Mouse (Mus musculus) C2C12 (cell line): ENCODE measurements around the gene Proz. TPM values are rescaled to one million over a fixed set of nuclear protein-coding genes. Genes with fewer than 3 reads are reported as not detected.
"Not testable (repeated sequence)": the region's sequence is repeated elsewhere in the genome, so short reads cannot be mapped to it uniquely, and the experiment has no call there.

ENCODE experiments used
- H3K27me3 ChIP-seq: one replicate; pipeline ENCODE4 v1.6.1; 2011; ENCODE audit not compliant: control insufficient read depth, insufficient read depth, insufficient read length
- H3K36me3 ChIP-seq: one replicate; pipeline ENCODE4 v1.6.1; 2011; ENCODE audit not compliant: control insufficient read depth, insufficient read depth
- H3K4me3 ChIP-seq: one replicate; pipeline ENCODE4 v1.5.1; 2011; ENCODE audit warnings: mild to moderate bottlenecking, control low read depth; ENCODE audit not compliant: poor library complexity, insufficient read depth, severe bottlenecking
- H3K79me2 ChIP-seq: one replicate; pipeline ENCODE4 v1.6.1; 2011; ENCODE audit not compliant: control insufficient read depth, insufficient read depth
- H3K79me3 ChIP-seq: one replicate; pipeline ENCODE4 v1.6.1; 2011; ENCODE audit warnings: low read depth, control low read depth
- H3ac ChIP-seq: one replicate; pipeline ENCODE3; 2011; ENCODE audit warnings: low read depth; ENCODE audit not compliant: control insufficient read depth, insufficient read length
- CEBPB ChIP-seq: IDR thresholded peaks from one replicate; pipeline ENCODE4 v1.6.1; 2011; ENCODE audit warnings: low read depth, mild to moderate bottlenecking, control low read depth, moderate library complexity
- CTCF ChIP-seq: IDR thresholded peaks from one replicate; pipeline ENCODE4 v1.5.1; 2011; ENCODE audit not compliant: control insufficient read depth, insufficient read depth, insufficient read length
- FOSL1 ChIP-seq: IDR thresholded peaks from one replicate; pipeline ENCODE4 v1.8.0; 2011; ENCODE audit warnings: mild to moderate bottlenecking, low read length; ENCODE audit not compliant: poor library complexity, insufficient read depth, severe bottlenecking
- MAX ChIP-seq: IDR thresholded peaks from one replicate; pipeline ENCODE4 v1.6.1; 2011; ENCODE audit warnings: mild to moderate bottlenecking, control low read depth
- MYOD1 ChIP-seq: IDR thresholded peaks from one replicate; pipeline ENCODE4 v1.6.1; 2011; ENCODE audit warnings: low read depth; ENCODE audit not compliant: control insufficient read depth, insufficient read length
- MYOG ChIP-seq: IDR thresholded peaks from one replicate; pipeline ENCODE4 v1.6.1; 2011; ENCODE audit not compliant: control insufficient read depth, insufficient read length; ENCODE audit errors: extremely low read depth
- USF1 ChIP-seq: IDR thresholded peaks from one replicate; pipeline ENCODE4 v1.6.1; 2011; ENCODE audit warnings: low read depth, mild to moderate bottlenecking, control low read depth, moderate library complexity
- polyA plus RNA-seq: library from polyadenylated mRNA; unstranded; fragments of >200 nt; fragmentation: generic; extraction: Trizol; gene quantifications from one replicate; pipeline ENCODE4 v1.2.1, GENCODE M21; 2012; ENCODE audit warnings: missing spikeins

The Proz gene
- polyA plus RNA-seq, 1 experiment: 0.20 TPM

DNA sequence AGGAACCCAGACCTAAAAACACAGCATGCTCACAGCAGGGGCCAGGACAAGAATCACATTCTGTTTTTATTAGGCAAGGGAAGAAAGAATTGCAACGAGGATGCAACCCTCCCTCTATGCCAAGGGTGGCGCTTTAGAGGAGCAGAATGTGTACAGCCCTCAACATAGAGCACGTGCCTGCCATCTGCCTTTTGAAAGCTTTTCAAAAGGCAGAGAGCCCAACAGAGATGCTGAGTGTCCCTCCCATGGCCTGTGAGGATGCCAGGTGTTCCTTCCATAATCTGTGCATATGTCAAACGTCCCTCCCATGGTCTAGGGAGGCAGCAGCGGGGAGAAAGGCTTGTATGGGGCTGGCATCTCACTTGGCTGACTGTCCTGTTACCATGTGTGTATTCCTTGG is 13.1 kb upstream of the Proz start:
- Histone ChIP-seq H3K79me2 (no peaks in the 10 kb centered on the region), H3K4me3 (no peak overlapping the region), H3K36me3 (no peaks in the 10 kb centered on the region), H3K27me3 (peaks cover 54% of the 10 kb centered on the region), H3ac (no peak overlapping the region), H3K79me3 (no peaks in the 10 kb centered on the region)
- TF ChIP-seq CTCF: no peak
- no peak for TF ChIP-seq USF1
- no peak for TF ChIP-seq MYOG
- no peak for TF ChIP-seq MAX
- TF ChIP-seq MYOD1: no peak
- TF ChIP-seq CEBPB: no peak
- no peak for TF ChIP-seq FOSL1

DNA sequence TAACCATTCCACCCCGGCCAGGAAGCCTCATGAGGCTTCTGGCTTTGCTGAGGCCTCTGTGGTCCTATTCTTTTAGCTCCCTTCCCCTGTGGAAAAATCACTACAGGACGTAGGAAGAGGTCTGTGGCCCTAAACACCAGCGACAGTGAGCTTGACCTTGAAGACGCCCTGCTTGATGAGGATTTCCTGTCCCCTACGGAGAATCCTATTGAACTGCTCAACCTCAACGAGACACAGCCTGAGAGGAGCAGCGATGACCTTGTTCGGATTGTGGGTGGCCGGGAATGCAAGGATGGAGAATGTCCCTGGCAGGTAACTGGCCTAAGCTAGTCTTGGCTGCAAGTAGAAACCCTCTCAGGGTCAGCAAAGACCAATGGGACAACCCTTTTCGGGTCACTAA is 10.2 kb upstream of the Proz start:
- TF ChIP-seq CTCF (no peak), MYOG (no peak), MAX (no peak), USF1 (no peak), MYOD1 (no peak), FOSL1 (no peak), CEBPB (no peak)
- no peaks in the 10 kb centered on the region for H3K79me2 ChIP-seq
- H3K27me3 ChIP-seq: peaks cover 68% of the 10 kb centered on the region

DNA sequence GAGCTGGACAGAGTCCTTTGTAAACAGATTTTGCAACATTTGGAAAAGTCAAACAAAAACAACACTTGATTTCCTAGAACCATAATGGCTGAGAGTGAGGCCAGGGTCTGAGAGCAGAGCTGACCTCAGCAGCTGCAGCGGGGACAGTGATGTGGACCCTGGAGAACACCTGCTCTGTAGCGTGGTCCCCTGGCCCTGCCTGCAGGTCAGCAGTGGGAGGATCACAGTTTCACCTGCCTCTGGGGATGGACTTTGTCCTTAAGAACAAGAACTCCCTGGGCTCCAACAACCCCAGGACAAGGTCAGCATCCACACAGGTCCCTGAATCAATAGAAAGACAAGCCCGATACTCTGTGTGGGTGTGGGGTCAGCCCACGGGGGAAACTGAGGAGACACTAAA is 3.4 kb upstream of the Proz start:
- no peaks in the 10 kb centered on the region for H3K79me2 ChIP-seq
- H3ac ChIP-seq: no peak overlapping the region
- H3K36me3 ChIP-seq: no peaks in the 10 kb centered on the region
- H3K79me3 ChIP-seq: no peaks in the 10 kb centered on the region
- H3K27me3 ChIP-seq: peaks cover 61% of the 10 kb centered on the region
- TF ChIP-seq MYOG (no peak), USF1 (no peak), CEBPB (no peak), MAX (no peak), FOSL1 (no peak), MYOD1 (no peak), CTCF (no peak)
- no peak overlapping the region for H3K4me3 ChIP-seq

More for the DNA sequence above, 10.2 kb upstream of the Proz start:
- Histone ChIP-seq H3K36me3 (no peaks in the 10 kb centered on the region), H3K79me3 (no peaks in the 10 kb centered on the region), H3K4me3 (no peak overlapping the region), H3ac (no peak overlapping the region)

DNA sequence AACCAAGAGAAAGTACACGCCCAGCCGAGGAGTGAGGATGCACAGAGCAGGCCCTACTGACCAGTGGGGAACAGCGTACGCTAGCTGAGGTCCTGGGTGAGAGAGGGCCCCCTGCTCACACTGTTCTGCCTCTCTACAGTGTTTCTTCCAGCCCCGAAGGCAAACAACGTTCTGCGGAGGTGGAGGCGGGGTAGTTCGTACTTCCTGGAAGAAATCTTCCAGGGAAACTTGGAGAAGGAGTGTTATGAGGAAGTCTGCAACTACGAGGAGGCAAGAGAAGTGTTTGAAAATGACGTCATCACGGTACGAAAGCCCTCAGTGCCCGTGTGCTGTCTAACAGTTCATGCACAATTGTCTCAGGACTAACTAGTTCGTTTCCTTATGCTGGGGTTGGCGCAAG is 2.4 kb downstream of the Proz start:
- Histone ChIP-seq H3K79me2 (no peaks in the 10 kb centered on the region), H3K36me3 (no peaks in the 10 kb centered on the region), H3K4me3 (no peak overlapping the region), H3K79me3 (no peaks in the 10 kb centered on the region), H3K27me3 (peaks cover 28% of the 10 kb centered on the region), H3ac (no peak overlapping the region)
- TF ChIP-seq FOSL1: no peak
- TF ChIP-seq MAX: no peak
- no peak for TF ChIP-seq CTCF
- TF ChIP-seq MYOG: no peak
- no peak for TF ChIP-seq USF1
- no peak for TF ChIP-seq MYOD1
- no peak for TF ChIP-seq CEBPB

DNA sequence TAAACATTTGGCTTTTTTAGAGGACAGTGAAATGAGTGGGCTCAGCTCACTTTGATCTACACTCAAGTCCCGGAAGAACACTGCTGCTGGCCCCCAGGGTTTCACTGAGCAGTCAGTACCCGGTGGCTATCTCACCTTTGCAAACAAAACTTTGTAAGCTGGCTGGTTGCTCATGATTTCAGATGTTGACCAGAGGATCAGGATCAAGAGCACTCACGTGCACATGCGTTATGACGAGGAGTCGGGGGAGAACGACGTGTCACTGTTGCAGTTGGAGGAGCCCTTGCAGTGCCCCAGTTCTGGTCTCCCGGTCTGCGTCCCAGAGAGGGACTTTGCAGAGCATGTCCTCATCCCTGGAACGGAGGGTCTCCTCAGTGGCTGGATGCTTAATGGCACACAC is 12.5 kb downstream of the Proz start:
- Histone ChIP-seq H3K79me2 (no peaks in the 10 kb centered on the region), H3K36me3 (peaks cover 40% of the 10 kb centered on the region), H3K4me3 (no peak overlapping the region), H3ac (no peak overlapping the region), H3K79me3 (no peaks in the 10 kb centered on the region), H3K27me3 (no peaks in the 10 kb centered on the region)
- TF ChIP-seq MYOG (no peak), MAX (no peak), MYOD1 (no peak), USF1 (no peak), CEBPB (no peak)

DNA sequence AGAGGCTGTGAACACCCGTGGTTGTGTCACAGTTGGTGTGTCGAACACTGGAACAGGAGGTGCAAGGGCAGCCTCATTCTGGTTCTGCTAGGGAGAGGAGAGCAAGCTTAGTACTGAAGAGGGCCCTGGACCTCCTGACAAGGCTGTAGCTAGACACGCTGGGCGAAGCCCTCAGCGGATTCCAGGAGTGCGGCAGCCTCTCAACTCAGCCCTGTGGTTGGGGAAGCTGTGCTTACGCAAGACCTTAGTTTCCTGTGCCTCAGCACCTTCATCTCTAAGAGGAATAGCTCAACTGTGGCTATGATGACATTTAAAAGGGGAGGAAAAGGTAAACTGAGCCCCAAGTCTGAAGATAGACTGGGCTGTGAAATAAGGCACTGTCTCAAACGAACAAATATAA is 14.3 kb downstream of the Proz start:
- no peaks in the 10 kb centered on the region for H3K79me3 ChIP-seq
- H3K27me3 ChIP-seq: no peaks in the 10 kb centered on the region
- H3K79me2 ChIP-seq: no peaks in the 10 kb centered on the region
- TF ChIP-seq MYOD1: no peak
- no peak overlapping the region for H3K4me3 ChIP-seq
- H3K36me3 ChIP-seq: peaks cover 50% of the 10 kb centered on the region
- no peak overlapping the region for H3ac ChIP-seq

DNA sequence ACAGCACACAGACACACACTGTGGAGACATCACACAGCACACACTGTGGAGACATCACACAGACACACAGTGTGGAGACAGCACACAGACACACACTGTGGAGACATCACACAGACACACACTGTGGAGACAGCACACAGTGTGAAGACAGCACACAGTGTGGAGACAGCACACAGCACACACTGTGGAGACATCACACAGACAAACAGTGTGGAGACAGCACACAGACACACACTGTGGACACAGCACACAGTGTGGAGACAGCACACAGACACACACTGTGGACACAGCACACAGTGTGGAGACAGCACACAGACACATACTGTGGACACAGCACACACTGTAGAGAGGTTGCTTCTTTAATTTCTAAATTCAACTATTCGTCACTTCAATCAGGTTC is 14.9 kb downstream of the Proz start:
- H3K4me3 ChIP-seq, H3K79me2 ChIP-seq, H3K27me3 ChIP-seq, H3K79me3 ChIP-seq, H3ac ChIP-seq: not testable (repeated sequence)
- H3K36me3 ChIP-seq: peaks cover 50% of the 10 kb centered on the region
